Mouse (Mus musculus) spleen, adult 10 weeks (tissue): ENCODE results near the gene Jmy. TPM values are rescaled to one million over a fixed set of nuclear protein-coding genes. Genes with fewer than 3 reads are reported as not detected.

Experiments
- polyA plus RNA-seq: library from polyadenylated mRNA; stranded (reverse); fragments of 350-450 nt; fragmentation: Illumina TruSeq; extraction: RNeasy Lipid Tissue Mini Kit (QIAGEN cat#74804); gene quantifications from one replicate; pipeline ENCODE4 v1.2.3, GENCODE M21; 2015; ENCODE audit warnings: low replicate concordance; ENCODE audit not compliant: insufficient read depth

The Jmy gene
- polyA plus RNA-seq: 11.2 TPM

GRCm38 (mm10) chr13:93499167-93499972 lies at the start of gene Jmy:
Gene Jmy, minus strand, starts transcription at chr13:93499808.

Other genes with a start within 250 kb of the Jmy start
- gene Homer1, start 200.2 kb downstream of the Jmy start, polyA plus RNA-seq: 9.0 TPM
- not detected for gene Bhmt, start 138.2 kb upstream of the Jmy start, polyA plus RNA-seq
- gene Bhmt2, start 174.5 kb upstream of the Jmy start, polyA plus RNA-seq: not detected
- gene Dmgdh, start 174.6 kb upstream of the Jmy start, polyA plus RNA-seq: not detected